Mouse (Mus musculus): ENCODE measurements around the gene Krt19. TPM values are rescaled to one million over a fixed set of nuclear protein-coding genes. Genes with fewer than 3 reads are reported as not detected.

Gene Krt19
- total RNA-seq (2014; rRNA removed; ENCODE audit: low replicate concordance) = 22.5 and 52.2 TPM in 2 replicates
- polyA plus RNA-seq (2015; fragmentation: Nextera tagmentation; extraction: Ambion mirVana) = 20.6 and 29.3 TPM in 2 replicates

DNA sequence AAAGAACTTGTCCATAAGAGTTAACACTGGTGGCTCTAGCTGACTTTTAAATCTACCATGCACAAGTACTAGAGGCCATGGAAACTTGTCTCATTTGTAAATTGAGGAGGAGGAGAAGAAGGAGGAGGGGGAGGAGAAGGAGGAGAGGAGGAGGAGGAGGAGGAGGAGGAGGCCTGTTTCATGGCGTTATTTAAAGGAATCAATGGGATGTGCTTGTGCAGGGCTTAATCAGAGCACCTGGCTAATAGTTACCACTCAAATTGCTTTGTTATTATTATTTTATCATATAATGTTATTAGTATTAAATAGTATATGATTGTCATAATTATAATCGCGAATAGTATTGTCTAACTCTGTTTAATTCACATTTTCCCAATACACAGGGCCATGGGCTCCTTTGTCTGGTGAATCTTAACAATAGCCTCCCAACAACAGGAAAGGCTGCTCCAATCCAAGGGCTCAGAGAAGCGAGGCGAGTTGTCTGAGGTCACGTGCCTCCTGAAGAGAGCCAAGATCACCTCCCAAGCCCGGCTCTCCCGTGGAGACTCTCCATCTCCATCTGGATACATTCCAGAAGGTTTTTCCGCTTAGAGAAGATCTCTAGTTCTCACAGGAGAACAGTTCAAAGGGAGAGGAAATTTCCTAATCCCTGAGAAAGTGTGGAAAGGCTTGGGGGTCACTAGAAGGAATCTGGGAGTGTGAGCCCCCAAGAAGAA lies at the start of gene Krt19:
Gene Krt19 (minus strand): TSS at position 51 of the 716 bp plus-strand sequence.
- no peaks in the 10 kb centered on the region for H3K36me3 ChIP-seq (replicated peaks; ENCODE audit: control insufficient read depth, insufficient read depth, low read length)
- 44% methylated on average over 9 of the region's 9 CpGs for WGBS
- H3K4me2 ChIP-seq (ENCODE audit: low read depth, low read length) = no peak within 1 kb of the TSS
- ATAC-seq (ENCODE audit: insufficient read depth, low read depth) = no peak
- DNase-seq (ENCODE audit: low spot score) = no peak
- no peak within 1 kb of the TSS for H3K4me3 ChIP-seq (ENCODE audit: low read depth, low read length)
- peaks cover 10% of the 10 kb centered on the region; the same call in 1 of the 2 replicates for H3K27me3 ChIP-seq (ENCODE audit: control insufficient read depth, insufficient read depth, low read length)
- H3K9me3 ChIP-seq (replicated peaks; ENCODE audit: control insufficient read depth, low read length) = no peaks in the 10 kb centered on the region
- H3K4me1 ChIP-seq (ENCODE audit: control insufficient read depth, insufficient read depth) = peaks cover 14% of the 10 kb centered on the region
- no peak within 1 kb of the TSS for H3K9ac ChIP-seq (replicated peaks; ENCODE audit: low read depth, low read length)
- H3K27ac ChIP-seq (ENCODE audit: low read depth) = peak within 1 kb of the TSS; percentile 36; the same call in 1 of the 2 replicates
- no peak for TF ChIP-seq EP300 (IDR thresholded peaks at IDR 0.05; ENCODE audit: low read depth)

DNA sequence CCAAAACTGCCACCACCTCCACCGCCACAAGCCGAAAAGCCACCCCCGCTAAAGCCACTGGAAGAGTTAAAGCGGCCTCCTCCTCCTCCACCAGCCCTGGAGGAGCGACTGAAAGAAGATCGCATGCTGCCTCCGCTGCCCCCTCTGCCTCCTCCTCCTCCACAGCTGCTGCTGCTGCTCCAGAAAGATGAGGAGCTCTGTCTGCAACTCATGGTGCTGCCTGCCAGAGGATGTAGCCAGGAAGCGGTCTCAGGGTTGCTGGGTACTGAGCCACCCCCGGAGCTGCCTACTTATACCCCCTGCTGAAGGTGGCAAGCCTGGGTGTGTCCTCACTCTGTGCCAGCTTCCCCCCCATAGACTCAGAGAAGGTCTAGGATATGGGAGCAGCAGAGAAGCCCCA lies 44.5 kb upstream of the Krt19 start, which contains the start of gene Krt9:
Gene Krt9 (minus strand): TSS at position 255 of the 400 bp plus-strand sequence.
- ATAC-seq (ENCODE audit: insufficient read depth, low read depth) (no peak), DNase-seq (ENCODE audit: low spot score) (no peak)
- no peaks in the 10 kb centered on the region for H3K9me3 ChIP-seq (replicated peaks; ENCODE audit: control insufficient read depth, low read length)
- H3K9ac ChIP-seq (replicated peaks; ENCODE audit: low read depth, low read length) = no peak within 1 kb of the TSS
- WGBS = 34% methylated on average over 9 of the region's 9 CpGs
- H3K27ac ChIP-seq (ENCODE audit: low read depth) = no peak within 1 kb of the TSS
- TF ChIP-seq CTCF (IDR thresholded peaks at IDR 0.05; ENCODE audit: low read depth) (no peak), EP300 (IDR thresholded peaks at IDR 0.05; ENCODE audit: low read depth) (no peak)
- H3K4me2 ChIP-seq (ENCODE audit: low read depth, low read length) = no peak within 1 kb of the TSS
- H3K36me3 ChIP-seq (replicated peaks; ENCODE audit: control insufficient read depth, insufficient read depth, low read length) = no peaks in the 10 kb centered on the region
- H3K27me3 ChIP-seq (ENCODE audit: control insufficient read depth, insufficient read depth, low read length) = no peaks in the 10 kb centered on the region
- no peaks in the 10 kb centered on the region for H3K4me1 ChIP-seq (ENCODE audit: control insufficient read depth, insufficient read depth)
- no peak within 1 kb of the TSS for H3K4me3 ChIP-seq (ENCODE audit: low read depth, low read length)

DNA sequence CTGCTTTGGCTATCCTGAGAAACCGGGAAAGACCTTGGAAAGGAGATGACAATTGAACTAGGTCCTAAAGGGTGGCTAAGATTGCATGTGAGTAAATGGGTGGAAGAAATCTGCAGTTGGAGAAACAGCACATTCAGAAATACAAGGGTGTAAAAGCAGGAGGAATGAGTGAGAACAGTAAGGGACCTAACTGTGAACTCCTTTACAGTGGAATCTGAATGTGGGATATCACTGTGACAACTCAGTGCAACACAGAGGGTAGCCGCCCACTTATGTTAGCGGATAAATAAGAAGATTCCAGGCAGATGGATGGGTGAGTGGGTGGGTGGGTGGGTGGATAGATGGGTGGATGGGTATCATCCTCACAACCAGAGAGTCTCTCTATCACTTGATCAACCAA lies 43.4 kb upstream of the Krt19 start:
- DNase-seq (ENCODE audit: low spot score) = no peak
- Histone ChIP-seq H3K9me3 (replicated peaks; ENCODE audit: control insufficient read depth, low read length) (no peaks in the 10 kb centered on the region), H3K4me3 (ENCODE audit: low read depth, low read length) (no peak overlapping the region), H3K4me2 (ENCODE audit: low read depth, low read length) (no peak overlapping the region), H3K9ac (replicated peaks; ENCODE audit: low read depth, low read length) (no peak overlapping the region), H3K27ac (ENCODE audit: low read depth) (no peak overlapping the region), H3K36me3 (replicated peaks; ENCODE audit: control insufficient read depth, insufficient read depth, low read length) (no peaks in the 10 kb centered on the region), H3K4me1 (ENCODE audit: control insufficient read depth, insufficient read depth) (no peaks in the 10 kb centered on the region), H3K27me3 (ENCODE audit: control insufficient read depth, insufficient read depth, low read length) (no peaks in the 10 kb centered on the region)
- 77% methylated on average over 3 of the region's 3 CpGs for WGBS
- no peak for ATAC-seq (ENCODE audit: insufficient read depth, low read depth)
- TF ChIP-seq EP300 (IDR thresholded peaks at IDR 0.05; ENCODE audit: low read depth) = no peak
- no peak for TF ChIP-seq CTCF (IDR thresholded peaks at IDR 0.05; ENCODE audit: low read depth)

DNA sequence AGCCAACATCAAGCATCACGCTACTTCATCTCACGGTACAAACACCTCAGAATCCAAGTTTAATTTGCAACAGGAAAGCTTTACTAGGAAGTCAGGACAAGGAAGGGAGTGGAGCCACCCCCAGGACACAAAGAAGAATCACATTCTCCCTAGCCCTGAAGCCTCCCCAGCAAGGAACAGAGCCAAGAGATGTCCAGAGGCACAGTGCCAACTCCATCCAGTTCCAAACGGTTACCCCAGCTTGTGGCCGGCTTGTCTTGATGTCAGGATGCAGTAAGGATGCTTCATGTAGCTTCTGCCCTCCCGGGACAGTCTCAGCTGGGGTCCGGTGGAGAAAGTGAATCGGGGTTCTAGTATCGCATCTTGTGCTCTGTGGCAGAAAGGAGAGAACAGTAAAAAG lies 38.3 kb upstream of the Krt19 start:
- no peak overlapping the region for H3K27ac ChIP-seq (ENCODE audit: low read depth)
- H3K4me3 ChIP-seq (ENCODE audit: low read depth, low read length) = no peak overlapping the region
- ATAC-seq (ENCODE audit: insufficient read depth, low read depth) (no peak), DNase-seq (ENCODE audit: low spot score) (no peak)
- no peak for TF ChIP-seq EP300 (IDR thresholded peaks at IDR 0.05; ENCODE audit: low read depth)
- no peak for TF ChIP-seq CTCF (IDR thresholded peaks at IDR 0.05; ENCODE audit: low read depth)
- H3K4me1 ChIP-seq (ENCODE audit: control insufficient read depth, insufficient read depth) = no peaks in the 10 kb centered on the region
- WGBS = 71% methylated on average over 8 of the region's 8 CpGs
- H3K9me3 ChIP-seq (replicated peaks; ENCODE audit: control insufficient read depth, low read length) = no peaks in the 10 kb centered on the region
- no peaks in the 10 kb centered on the region for H3K36me3 ChIP-seq (replicated peaks; ENCODE audit: control insufficient read depth, insufficient read depth, low read length)
- no peak overlapping the region for H3K9ac ChIP-seq (replicated peaks; ENCODE audit: low read depth, low read length)
- no peaks in the 10 kb centered on the region for H3K27me3 ChIP-seq (ENCODE audit: control insufficient read depth, insufficient read depth, low read length)
- no peak overlapping the region for H3K4me2 ChIP-seq (ENCODE audit: low read depth, low read length)

DNA sequence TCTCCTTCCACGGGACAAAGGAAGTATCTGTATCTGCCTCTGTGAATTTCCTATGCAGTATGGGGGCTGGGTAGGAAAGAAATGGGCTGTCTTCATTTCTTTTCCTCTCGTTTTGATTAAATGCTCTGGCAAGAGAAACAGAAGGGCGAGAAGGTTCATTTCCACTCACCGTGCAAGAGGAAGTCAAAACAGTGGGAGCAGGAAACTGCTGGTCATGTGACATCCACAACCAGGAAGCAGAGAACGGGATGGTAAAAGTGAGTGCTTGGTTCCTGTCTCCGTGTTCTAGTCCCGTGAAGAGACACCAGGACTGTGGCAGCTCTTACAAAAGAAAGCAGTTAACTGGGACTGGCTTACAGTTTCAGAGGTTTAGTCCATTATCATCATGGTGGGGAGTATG lies 33.3 kb upstream of the Krt19 start:
- Histone ChIP-seq H3K4me1 (ENCODE audit: control insufficient read depth, insufficient read depth) (no peaks in the 10 kb centered on the region), H3K36me3 (replicated peaks; ENCODE audit: control insufficient read depth, insufficient read depth, low read length) (no peaks in the 10 kb centered on the region), H3K9ac (replicated peaks; ENCODE audit: low read depth, low read length) (no peak overlapping the region), H3K27ac (ENCODE audit: low read depth) (no peak overlapping the region), H3K4me2 (ENCODE audit: low read depth, low read length) (no peak overlapping the region), H3K27me3 (ENCODE audit: control insufficient read depth, insufficient read depth, low read length) (no peaks in the 10 kb centered on the region), H3K9me3 (replicated peaks; ENCODE audit: control insufficient read depth, low read length) (no peaks in the 10 kb centered on the region), H3K4me3 (ENCODE audit: low read depth, low read length) (no peak overlapping the region)
- ATAC-seq (ENCODE audit: insufficient read depth, low read depth) = no peak
- WGBS = 63% methylated on average over 7 of the region's 7 CpGs
- no peak for TF ChIP-seq CTCF (IDR thresholded peaks at IDR 0.05; ENCODE audit: low read depth)
- no peak for TF ChIP-seq EP300 (IDR thresholded peaks at IDR 0.05; ENCODE audit: low read depth)
- DNase-seq (ENCODE audit: low spot score) = no peak

- WGBS = 63% methylated on average over 3 of the region's 3 CpGs
- no peak for ATAC-seq (ENCODE audit: insufficient read depth, low read depth)
- no peak overlapping the region for H3K27ac ChIP-seq (ENCODE audit: low read depth)
Measured at GRCm38 (mm10) chr11:100179260-100179659, 30.8 kb upstream of the Krt19 start.

More at GRCm38 (mm10) chr11:100179260-100179659, 30.8 kb upstream of the Krt19 start:
- H3K4me2 ChIP-seq (ENCODE audit: low read depth, low read length) = no peak overlapping the region
- DNase-seq (ENCODE audit: low spot score) = no peak
- no peak overlapping the region for H3K9ac ChIP-seq (replicated peaks; ENCODE audit: low read depth, low read length)
- H3K27me3 ChIP-seq (ENCODE audit: control insufficient read depth, insufficient read depth, low read length) = no peaks in the 10 kb centered on the region
- no peak overlapping the region for H3K4me3 ChIP-seq (ENCODE audit: low read depth, low read length)
- H3K4me1 ChIP-seq (ENCODE audit: control insufficient read depth, insufficient read depth) = no peaks in the 10 kb centered on the region
- no peaks in the 10 kb centered on the region for H3K36me3 ChIP-seq (replicated peaks; ENCODE audit: control insufficient read depth, insufficient read depth, low read length)
- no peaks in the 10 kb centered on the region for H3K9me3 ChIP-seq (replicated peaks; ENCODE audit: control insufficient read depth, low read length)
- TF ChIP-seq EP300 (IDR thresholded peaks at IDR 0.05; ENCODE audit: low read depth) (no peak), CTCF (IDR thresholded peaks at IDR 0.05; ENCODE audit: low read depth) (no peak)

Data from heart, postnatal 0 days (tissue).